Mouse (Mus musculus) ES-E14 (cell line): ENCODE results near the gene Erg. TPM values are rescaled to one million over a fixed set of nuclear protein-coding genes. Genes with fewer than 3 reads are reported as not detected.

ENCODE experiments used
- DNase-seq: peaks from one replicate; pipeline ENCODE4 v3.0.0-alpha.2; 2013; ENCODE audit warnings: low read depth, low spot score
- H3K27ac ChIP-seq: 2 replicates; pipeline ENCODE4 v1.5.1; 2012; ENCODE audit warnings: low read depth, mild to moderate bottlenecking, low read length, moderate library complexity, mixed read lengths; ENCODE audit not compliant: poor library complexity, insufficient read depth, severe bottlenecking
- H3K36me3 ChIP-seq: 2 replicates; pipeline ENCODE4 v1.6.1; 2012; ENCODE audit warnings: mild to moderate bottlenecking, low read length, moderate library complexity, mixed read lengths; ENCODE audit not compliant: control insufficient read depth, poor library complexity, insufficient read depth, severe bottlenecking
- H3K4me1 ChIP-seq, 2 experiments: fragments of 150-350 bp in 1 of 2; sonication (generic) in 1 of 2; 2 replicates each; pipeline ENCODE4 v1.6.1; 2012; ENCODE audit warnings: low read length in 2 of 2, mild to moderate bottlenecking in 1 of 2, mixed read lengths in 1 of 2; ENCODE audit not compliant: control insufficient read depth in 2 of 2, insufficient read depth in 2 of 2, poor library complexity in 1 of 2
- H3K4me3 ChIP-seq, 2 experiments: fragments of 150-350 bp in 1 of 2; sonication (generic) in 1 of 2; 2 replicates each; pipeline ENCODE4 v1.5.1; 2012; ENCODE audit warnings: low read length in 2 of 2, low read depth in 1 of 2, mild to moderate bottlenecking in 1 of 2, mixed read lengths in 1 of 2; ENCODE audit not compliant: insufficient read depth in 1 of 2, poor library complexity in 1 of 2, severe bottlenecking in 1 of 2
- H3K9ac ChIP-seq: 2 replicates; pipeline ENCODE4 v1.6.1; 2012; ENCODE audit warnings: low read depth, mild to moderate bottlenecking, low read length, mixed read lengths; ENCODE audit not compliant: poor library complexity, insufficient read depth, severe bottlenecking
- H3K9me3 ChIP-seq: fragments of 150-350 bp; sonication (generic); 2 replicates; pipeline ENCODE4 v1.6.1; 2012; ENCODE audit warnings: low read depth, mild to moderate bottlenecking, low read length; ENCODE audit not compliant: control insufficient read depth, insufficient read depth
- CHD2 ChIP-seq: IDR thresholded peaks from 2 replicates; pipeline ENCODE4 v1.6.1; 2014; ENCODE audit warnings: mild to moderate bottlenecking, low read depth, low read length, inconsistent platforms
- HCFC1 ChIP-seq: IDR thresholded peaks from 2 replicates; pipeline ENCODE4 v1.6.1; 2012; ENCODE audit warnings: low read length, inconsistent platforms, borderline replicate concordance; ENCODE audit not compliant: insufficient read depth
- MAFK ChIP-seq: IDR thresholded peaks from 2 replicates; pipeline ENCODE4 v1.6.1; 2014; ENCODE audit warnings: mild to moderate bottlenecking, low read depth, low read length, inconsistent platforms; ENCODE audit not compliant: insufficient read depth
- ZC3H11A ChIP-seq: IDR thresholded peaks from 2 replicates; pipeline ENCODE4 v1.6.1; 2012; ENCODE audit warnings: low read depth, mild to moderate bottlenecking, inconsistent platforms, low read length, borderline replicate concordance
- ZNF384 ChIP-seq: IDR thresholded peaks from 2 replicates; pipeline ENCODE4 v1.6.1; 2012; ENCODE audit warnings: low read depth, low read length, inconsistent platforms
- in situ Hi-C, 2 experiments: fragments of 600-800 bp; cut with MboI; formaldehyde crosslinking; loops; one replicate each; pipeline ENCODE4 v1.15.1; 2025; ENCODE audit warnings: low sequenced_read_pairs in 2 of 2, inconsistent platforms in 1 of 2; ENCODE audit not compliant: unreplicated experiment in 2 of 2
- total RNA-seq: library from RNA; depleted of rRNA; stranded (reverse); fragments of 300-350 nt; gene quantifications from 2 replicates; pipeline ENCODE4 v1.2.3, GENCODE M21; 2012

The Erg gene
- total RNA-seq, 1 experiment = 0.18 TPM

GRCm38 (mm10) chr16:95384590-95385148 is 201.7 kb downstream of the Erg start:
- in situ Hi-C loops = no loop called here
- H3K27ac ChIP-seq = no peak overlapping the region
- DNase-seq = no peak

GRCm38 (mm10) chr16:95382251-95382650 is 204.1 kb downstream of the Erg start:
- Histone ChIP-seq H3K9ac (no peak overlapping the region), H3K27ac (no peak overlapping the region), H3K9me3 (0 out of 2 replicates have a peak, but pooled peaks cover 3% of the 10 kb centered on the region), H3K36me3 (no peaks in the 10 kb centered on the region), H3K4me1 (no peaks in the 10 kb centered on the region), H3K4me3 (no peak overlapping the region)
- DNase-seq = no peak
- in situ Hi-C loops = no loop called here
- TF ChIP-seq CHD2 (no peak), ZNF384 (no peak), MAFK (no peak), HCFC1 (no peak), ZC3H11A (no peak)

More at GRCm38 (mm10) chr16:95384590-95385148, 201.7 kb downstream of the Erg start:
- Histone ChIP-seq H3K9ac (no peak overlapping the region), H3K4me1 (no peaks in the 10 kb centered on the region), H3K9me3 (0 out of 2 replicates have a peak, but pooled peaks cover 3% of the 10 kb centered on the region), H3K4me3 (no peak overlapping the region), H3K36me3 (no peaks in the 10 kb centered on the region)
- TF ChIP-seq ZC3H11A (no peak), CHD2 (no peak), HCFC1 (no peak), MAFK (no peak), ZNF384 (no peak)

- in situ Hi-C loops = no loop called here
- no peak overlapping the region for H3K9ac ChIP-seq
- H3K4me1 ChIP-seq = no peaks in the 10 kb centered on the region
- H3K27ac ChIP-seq = no peak overlapping the region
- no peaks in the 10 kb centered on the region for H3K36me3 ChIP-seq
- H3K4me3 ChIP-seq = no peak overlapping the region
- DNase-seq = no peak
- no peak for TF ChIP-seq HCFC1
- no peaks in the 10 kb centered on the region for H3K9me3 ChIP-seq
Observed at GRCm38 (mm10) chr16:95376834-95377233, 209.6 kb downstream of the Erg start.

- Histone ChIP-seq H3K4me3 (no peak overlapping the region), H3K27ac (no peak overlapping the region), H3K36me3 (no peaks in the 10 kb centered on the region), H3K4me1 (no peaks in the 10 kb centered on the region), H3K9me3 (no peaks in the 10 kb centered on the region), H3K9ac (no peak overlapping the region)
- no peak for TF ChIP-seq MAFK
- TF ChIP-seq CHD2 = no peak
- no peak for TF ChIP-seq ZC3H11A
- TF ChIP-seq ZNF384 = no peak
- no peak for TF ChIP-seq HCFC1
- no peak for DNase-seq
- in situ Hi-C loops = no loop called here
Observed at GRCm38 (mm10) chr16:95376364-95376763, 210.0 kb downstream of the Erg start.

DNA sequence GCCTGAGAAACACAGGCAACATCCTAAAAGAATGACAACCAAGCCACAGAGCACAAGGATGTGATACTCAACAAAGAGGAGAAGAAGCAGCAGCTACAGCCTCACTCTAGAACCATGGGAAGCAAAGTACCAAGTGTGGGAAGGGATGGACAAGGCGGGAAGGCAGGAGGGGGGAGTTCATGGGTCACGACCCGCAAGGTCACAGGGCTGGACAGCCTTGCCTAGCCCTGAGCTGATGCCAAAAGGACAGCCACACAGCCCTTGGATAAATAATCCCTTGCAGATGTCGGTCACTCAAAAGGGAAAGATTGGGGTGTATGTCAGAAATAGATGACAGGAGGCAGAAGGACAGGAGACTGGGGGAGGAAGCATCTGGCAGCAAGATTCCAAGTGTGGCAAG is 211.7 kb downstream of the Erg start:
- H3K27ac ChIP-seq = no peak overlapping the region
- no peak overlapping the region for H3K4me3 ChIP-seq
- DNase-seq = no peak
- TF ChIP-seq ZC3H11A (no peak), HCFC1 (no peak), CHD2 (no peak), ZNF384 (no peak), MAFK (no peak)
- no peaks in the 10 kb centered on the region for H3K4me1 ChIP-seq
- H3K9ac ChIP-seq = no peak overlapping the region
- no peaks in the 10 kb centered on the region for H3K9me3 ChIP-seq
- in situ Hi-C loops = no loop called here
- no peaks in the 10 kb centered on the region for H3K36me3 ChIP-seq
